Mouse (Mus musculus) neural tube, embryonic 15.5 days (tissue): Measurements from ENCODE around the gene Etfrf1. TPM values are rescaled to one million over a fixed set of nuclear protein-coding genes. Genes with fewer than 3 reads are reported as not detected.

Source experiments
- ATAC-seq: fragments of 200-750 bp; cut with Nextera tagmentation; 2 replicates; pipeline ENCODE4 v1.8.0; 2017; ENCODE audit warnings: mild to moderate bottlenecking, moderate TSS enrichment, moderate library complexity; ENCODE audit not compliant: low FRiP score
- H3K27ac ChIP-seq: fragments of 300-500 bp; sonication (generic); replicated peaks from 2 replicates; pipeline ENCODE4 v1.5.1; 2015; ENCODE audit warnings: mild to moderate bottlenecking, inconsistent platforms
- H3K27me3 ChIP-seq: fragments of 300-500 bp; sonication (generic); replicated peaks from 2 replicates; pipeline ENCODE4 v1.6.1; 2015; ENCODE audit warnings: inconsistent platforms
- H3K36me3 ChIP-seq: fragments of 300-500 bp; sonication (generic); 2 replicates; pipeline ENCODE4 v1.6.1; 2015; ENCODE audit warnings: inconsistent platforms
- H3K4me1 ChIP-seq: fragments of 300-500 bp; sonication (generic); 2 replicates; pipeline ENCODE4 v1.6.1; 2015; ENCODE audit warnings: inconsistent platforms
- H3K4me2 ChIP-seq: fragments of 300-500 bp; sonication (generic); 2 replicates; pipeline ENCODE4 v1.6.1; 2015; ENCODE audit warnings: inconsistent platforms, mild to moderate bottlenecking, moderate library complexity
- H3K4me3 ChIP-seq: fragments of 300-500 bp; sonication (generic); replicated peaks from 2 replicates; pipeline ENCODE4 v1.5.1; 2015; ENCODE audit warnings: mild to moderate bottlenecking, inconsistent platforms
- H3K9ac ChIP-seq: fragments of 300-500 bp; sonication (generic); replicated peaks from 2 replicates; pipeline ENCODE4 v1.6.1; 2015; ENCODE audit warnings: mild to moderate bottlenecking, inconsistent platforms
- H3K9me3 ChIP-seq: fragments of 300-500 bp; sonication (generic); replicated peaks from 2 replicates; pipeline ENCODE4 v1.6.1; 2016; ENCODE audit warnings: inconsistent platforms
- WGBS: fragments of 180-500 bp; shearing (Covaris S2); methylation state at CpG from one replicate; pipeline ENCODE4 v1.1.7; 2015; ENCODE audit warnings: mixed read lengths; 5-methylcytosine and 5-hydroxymethylcytosine counted together
- polyA plus RNA-seq: library from polyadenylated mRNA; unstranded; fragments of >200 nt; fragmentation: Nextera tagmentation; extraction: Ambion mirVana; gene quantifications from 2 replicates; pipeline ENCODE4 v1.2.1, GENCODE M21; 2015

Etfrf1 gene
- polyA plus RNA-seq, 1 experiment from 2014 or later, result 24.0 TPM

- Histone ChIP-seq H3K36me3 (no peaks in the 10 kb centered on the region), H3K27ac (no peak overlapping the region), H3K4me1 (no peaks in the 10 kb centered on the region), H3K27me3 (no peaks in the 10 kb centered on the region), H3K4me3 (no peak overlapping the region), H3K4me2 (no peak overlapping the region), H3K9me3 (no peaks in the 10 kb centered on the region), H3K9ac (no peak overlapping the region)
- WGBS, result 93% methylated on average over 8 of the region's 8 CpGs
- ATAC-seq, result no peak
Measured at GRCm38 (mm10) chr6:145197949-145198686, 12.8 kb upstream of the Etfrf1 start.

GRCm38 (mm10) chr6:145202432-145203125 lies 8.4 kb upstream of the Etfrf1 start:
- Histone ChIP-seq H3K4me2 (no peak overlapping the region), H3K9me3 (no peaks in the 10 kb centered on the region), H3K4me3 (no peak overlapping the region), H3K4me1 (no peaks in the 10 kb centered on the region), H3K36me3 (no peaks in the 10 kb centered on the region), H3K27ac (no peak overlapping the region), H3K9ac (no peak overlapping the region), H3K27me3 (no peaks in the 10 kb centered on the region)
- WGBS, result 84% methylated on average over 13 of the region's 13 CpGs
- ATAC-seq, result no peak

GRCm38 (mm10) chr6:145204440-145204839 lies 6.5 kb upstream of the Etfrf1 start:
- no peaks in the 10 kb centered on the region for H3K36me3 ChIP-seq
- H3K27ac ChIP-seq, result no peak overlapping the region
- no peak overlapping the region for H3K4me3 ChIP-seq
- no peak overlapping the region for H3K4me2 ChIP-seq
- H3K27me3 ChIP-seq, result no peaks in the 10 kb centered on the region
- no peaks in the 10 kb centered on the region for H3K9me3 ChIP-seq
- no peak for ATAC-seq
- H3K9ac ChIP-seq, result no peak overlapping the region
- no peaks in the 10 kb centered on the region for H3K4me1 ChIP-seq
- WGBS, result 90% methylated on average over 6 of the region's 6 CpGs

- Histone ChIP-seq H3K4me2 (no peak overlapping the region), H3K27ac (no peak overlapping the region), H3K4me1 (peaks cover 2% of the 10 kb centered on the region), H3K9me3 (no peaks in the 10 kb centered on the region), H3K4me3 (no peak overlapping the region), H3K27me3 (no peaks in the 10 kb centered on the region), H3K36me3 (no peaks in the 10 kb centered on the region), H3K9ac (no peak overlapping the region)
- 78% methylated on average over 10 of the region's 10 CpGs for WGBS
- ATAC-seq, result no peak
Measured at GRCm38 (mm10) chr6:145205142-145205541, 5.8 kb upstream of the Etfrf1 start.

- H3K4me3 ChIP-seq, result peak overlapping the region; percentile 81
- 26% methylated on average over 8 of the region's 8 CpGs for WGBS
- 0 out of 2 replicates have a peak, but pooled peaks have one; percentile 1 for ATAC-seq
- no peaks in the 10 kb centered on the region for H3K9me3 ChIP-seq
- H3K27me3 ChIP-seq, result no peaks in the 10 kb centered on the region
- H3K4me1 ChIP-seq, result peaks cover 15% of the 10 kb centered on the region
- H3K27ac ChIP-seq, result peak overlapping the region; percentile 63
- H3K9ac ChIP-seq, result 0 out of 2 replicates have a peak overlapping the region, but pooled peaks have one; percentile 34
- H3K36me3 ChIP-seq, result no peaks in the 10 kb centered on the region
- H3K4me2 ChIP-seq, result peak overlapping the region; percentile 79
Measured at GRCm38 (mm10) chr6:145210056-145210680, 766 bp upstream of the Etfrf1 start.

GRCm38 (mm10) chr6:145211376-145212305 lies 707 bp downstream of the Etfrf1 start:
- ATAC-seq, result peak; percentile 49
- WGBS, result 3% methylated on average over 21 of the region's 21 CpGs
- peak overlapping the region; percentile 90 for H3K9ac ChIP-seq
- H3K4me3 ChIP-seq, result peak overlapping the region; percentile 81
- H3K36me3 ChIP-seq, result no peaks in the 10 kb centered on the region
- peaks cover 15% of the 10 kb centered on the region for H3K4me1 ChIP-seq
- H3K4me2 ChIP-seq, result peak overlapping the region; percentile 79
- no peaks in the 10 kb centered on the region for H3K9me3 ChIP-seq
- no peaks in the 10 kb centered on the region for H3K27me3 ChIP-seq
- H3K27ac ChIP-seq, result peak overlapping the region; percentile 97

- Histone ChIP-seq H3K27me3 (no peaks in the 10 kb centered on the region), H3K27ac (no peak overlapping the region), H3K4me3 (no peak overlapping the region), H3K4me2 (no peak overlapping the region), H3K4me1 (peaks cover 15% of the 10 kb centered on the region), H3K36me3 (peaks cover 5% of the 10 kb centered on the region), H3K9me3 (no peaks in the 10 kb centered on the region), H3K9ac (no peak overlapping the region)
- no peak for ATAC-seq
- 84% methylated on average over 2 of the region's 2 CpGs for WGBS
Measured at GRCm38 (mm10) chr6:145213916-145214315, 3.0 kb downstream of the Etfrf1 start.

- H3K9ac ChIP-seq, result no peak overlapping the region
- no peaks in the 10 kb centered on the region for H3K27me3 ChIP-seq
- 94% methylated on average over 3 of the region's 3 CpGs for WGBS
- no peak overlapping the region for H3K4me2 ChIP-seq
- no peak overlapping the region for H3K4me3 ChIP-seq
- H3K27ac ChIP-seq, result no peak overlapping the region
- peaks cover 13% of the 10 kb centered on the region for H3K36me3 ChIP-seq
- ATAC-seq, result no peak
- no peaks in the 10 kb centered on the region for H3K9me3 ChIP-seq
- H3K4me1 ChIP-seq, result peaks cover 8% of the 10 kb centered on the region
Measured at GRCm38 (mm10) chr6:145215826-145216225, 4.9 kb downstream of the Etfrf1 start.

- ATAC-seq, result no peak
Measured at GRCm38 (mm10) chr6:145224246-145224645, 13.3 kb downstream of the Etfrf1 start.

GRCm38 (mm10) chr6:145226296-145226695 lies 15.4 kb downstream of the Etfrf1 start:
- 88% methylated on average over 3 of the region's 3 CpGs for WGBS
- Histone ChIP-seq H3K27ac (no peak overlapping the region), H3K4me1 (no peaks in the 10 kb centered on the region), H3K36me3 (peaks cover 14% of the 10 kb centered on the region), H3K27me3 (no peaks in the 10 kb centered on the region), H3K9ac (no peak overlapping the region), H3K4me2 (no peak overlapping the region), H3K9me3 (no peaks in the 10 kb centered on the region), H3K4me3 (no peak overlapping the region)
- no peak for ATAC-seq

More at GRCm38 (mm10) chr6:145224246-145224645, 13.3 kb downstream of the Etfrf1 start:
- Histone ChIP-seq H3K27me3 (no peaks in the 10 kb centered on the region), H3K9ac (no peak overlapping the region), H3K36me3 (peaks cover 10% of the 10 kb centered on the region; the same call in 1 of the 2 replicates), H3K4me1 (no peaks in the 10 kb centered on the region), H3K4me2 (no peak overlapping the region), H3K9me3 (no peaks in the 10 kb centered on the region), H3K27ac (no peak overlapping the region), H3K4me3 (no peak overlapping the region)
- 92% methylated on average over 6 of the region's 6 CpGs for WGBS

GRCm38 (mm10) chr6:145234391-145234790 lies 23.5 kb downstream of the Etfrf1 start:
- no peak overlapping the region for H3K9ac ChIP-seq
- H3K4me2 ChIP-seq, result no peak overlapping the region
- no peak for ATAC-seq
- no peak overlapping the region for H3K4me3 ChIP-seq
- H3K36me3 ChIP-seq, result peaks cover 15% of the 10 kb centered on the region
- H3K27ac ChIP-seq, result no peak overlapping the region
- no peaks in the 10 kb centered on the region for H3K9me3 ChIP-seq
- WGBS, result 44% methylated on average over 1 of the region's 1 CpGs
- H3K27me3 ChIP-seq, result no peaks in the 10 kb centered on the region
- H3K4me1 ChIP-seq, result no peaks in the 10 kb centered on the region
